Mouse (Mus musculus) lung, postnatal 25 days (tissue): ENCODE measurements around the gene Gpr65.

Source experiments
- DNase-seq: peaks from one replicate; pipeline ENCODE4 v3.0.0; 2022; ENCODE audit warnings: low spot score

Gene Gpr65

GRCm38 (mm10) chr12:98282776-98283486 lies 14.5 kb downstream of the Gpr65 start:
- no peak for DNase-seq

- DNase-seq = peak; percentile 34
Measured at GRCm38 (mm10) chr12:98283487-98283860, 15.0 kb downstream of the Gpr65 start.

DNA sequence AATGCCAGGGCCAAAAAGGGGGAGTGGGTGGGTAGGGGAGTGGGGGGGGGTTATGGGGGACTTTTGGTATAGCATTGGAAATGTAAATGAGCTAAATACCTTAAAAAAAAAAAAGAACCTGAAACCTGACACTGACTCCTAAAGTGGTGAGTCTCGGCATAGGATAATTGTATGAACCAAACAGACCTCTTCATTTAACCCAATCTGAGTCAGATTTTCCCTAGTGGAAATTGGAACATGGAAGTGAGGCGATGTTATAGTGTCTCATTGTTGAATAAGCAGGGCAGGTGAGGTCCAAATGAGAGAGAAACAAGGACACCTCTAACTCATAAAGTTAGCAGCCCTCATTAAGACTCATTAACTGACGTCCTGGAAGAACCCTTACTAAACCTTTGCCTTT lies 16.0 kb downstream of the Gpr65 start:
- no peak for DNase-seq

- DNase-seq = no peak
Measured at GRCm38 (mm10) chr12:98290475-98290874, 22.0 kb downstream of the Gpr65 start.

- no peak for DNase-seq
Measured at GRCm38 (mm10) chr12:98292278-98292677, 23.8 kb downstream of the Gpr65 start.

DNA sequence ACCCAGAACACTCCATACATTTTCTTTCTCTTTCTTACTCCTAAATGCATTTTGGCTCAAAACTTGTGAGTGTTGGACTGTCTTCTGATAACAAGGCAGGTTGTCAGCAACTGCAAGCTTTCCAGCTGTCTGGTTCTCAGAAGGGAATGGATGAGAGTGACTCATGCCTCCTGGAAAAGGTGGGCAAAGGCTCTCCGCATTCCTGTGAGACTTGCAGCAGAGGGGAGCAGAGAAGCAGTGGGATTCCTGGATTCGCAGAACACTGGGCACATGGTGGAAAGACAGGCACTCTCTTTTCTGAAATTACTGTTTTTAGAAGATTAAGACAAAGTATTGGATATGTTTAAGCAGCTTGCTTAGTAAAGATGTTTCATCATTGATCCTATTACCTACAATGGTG lies 25.8 kb downstream of the Gpr65 start:
- no peak for DNase-seq

GRCm38 (mm10) chr12:98301980-98302379 lies 33.5 kb downstream of the Gpr65 start:
- no peak for DNase-seq

- DNase-seq = no peak
Measured at GRCm38 (mm10) chr12:98303013-98303412, 34.6 kb downstream of the Gpr65 start.

- DNase-seq = no peak
Measured at GRCm38 (mm10) chr12:98307179-98307915, 38.9 kb downstream of the Gpr65 start.

- DNase-seq = no peak
Measured at GRCm38 (mm10) chr12:98311376-98312083, 43.1 kb downstream of the Gpr65 start.

DNA sequence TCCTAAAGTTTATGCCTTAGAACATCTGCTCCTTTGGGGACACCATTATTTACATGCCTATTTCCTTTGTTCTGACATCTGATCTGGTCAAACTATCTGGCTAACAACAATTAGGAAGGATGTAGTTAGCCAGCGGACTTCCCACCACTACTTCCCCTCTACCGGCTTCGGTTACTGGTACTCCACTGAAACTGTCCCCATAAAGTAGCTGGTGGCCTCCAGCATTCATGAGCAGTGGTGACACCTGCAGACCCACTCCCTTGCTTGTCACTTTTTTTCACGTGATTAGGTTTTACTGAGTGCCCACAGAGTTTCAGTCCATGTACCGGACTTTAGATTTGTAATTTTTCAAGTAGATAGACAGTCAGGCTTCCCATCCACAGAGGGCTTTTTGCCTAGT lies 47.5 kb downstream of the Gpr65 start:
- no peak for DNase-seq

DNA sequence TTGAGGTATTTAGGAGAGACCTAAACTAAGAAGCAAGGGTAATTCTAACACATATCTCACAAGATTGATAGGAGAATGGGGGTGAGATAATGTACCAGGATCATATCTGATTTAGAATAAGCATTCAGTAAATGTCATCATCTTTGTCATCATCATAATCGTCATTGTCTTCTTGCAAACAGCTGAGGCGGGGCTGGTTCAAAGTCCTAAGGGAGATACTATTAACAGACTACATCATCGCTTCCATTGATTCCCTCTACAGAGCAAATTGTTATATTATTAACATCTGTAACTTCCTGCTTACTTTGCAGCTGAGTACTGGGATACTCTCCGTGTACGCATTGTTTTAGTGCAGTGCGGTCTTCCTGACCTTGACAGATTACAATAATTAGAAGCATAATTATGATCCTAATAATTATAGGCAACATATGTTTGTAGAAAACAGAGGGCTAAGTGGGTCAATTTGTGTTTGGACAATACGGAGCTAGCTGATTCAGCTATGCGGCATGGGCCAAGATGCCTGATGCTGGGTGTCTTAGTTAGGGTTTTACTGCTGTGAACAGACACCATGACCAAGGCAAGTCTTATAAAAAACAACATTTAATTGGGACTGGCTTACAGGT lies 49.4 kb downstream of the Gpr65 start:
- DNase-seq = no peak

DNA sequence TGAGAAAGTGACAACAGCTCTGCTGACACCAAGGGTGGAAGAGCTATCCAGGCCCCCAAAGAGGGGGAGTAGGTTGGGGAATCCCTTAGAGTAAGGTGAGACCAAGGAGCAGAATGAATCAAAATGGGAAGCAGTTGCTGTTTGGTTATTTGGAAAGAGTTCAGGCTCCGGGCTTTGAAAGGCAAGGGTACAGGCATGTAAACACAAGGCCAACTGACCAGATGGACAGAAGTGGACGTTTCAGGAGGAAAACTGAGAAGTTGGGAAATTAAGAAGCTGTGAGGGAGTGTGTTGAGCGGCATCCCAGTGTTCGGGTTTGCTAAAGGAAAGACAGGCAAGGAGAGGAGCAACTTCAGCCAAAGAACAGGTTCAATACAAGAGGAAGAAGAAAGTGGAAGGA lies 54.0 kb downstream of the Gpr65 start:
- DNase-seq = no peak

GRCm38 (mm10) chr12:98324170-98324569 lies 55.7 kb downstream of the Gpr65 start:
- DNase-seq = peak; percentile 5
